Mouse (Mus musculus) lung, postnatal 0 days (tissue): ENCODE measurements at regions not wholly inside any gene's neighbourhood (a gene's known extent, or its start where the extent isn't known, plus 50 kb on each side); places are given as distances from the start of the nearest gene placed in this dataset.

Experiments
- CTCF ChIP-seq: IDR thresholded peaks from 2 replicates; pipeline ENCODE4 v1.5.1; 2016; ENCODE audit warnings: antibody characterized with exemption, mild to moderate bottlenecking
- EP300 ChIP-seq: IDR thresholded peaks from 2 replicates; pipeline ENCODE4 v1.6.1; 2016; ENCODE audit warnings: antibody characterized with exemption, mild to moderate bottlenecking, control low read depth

DNA sequence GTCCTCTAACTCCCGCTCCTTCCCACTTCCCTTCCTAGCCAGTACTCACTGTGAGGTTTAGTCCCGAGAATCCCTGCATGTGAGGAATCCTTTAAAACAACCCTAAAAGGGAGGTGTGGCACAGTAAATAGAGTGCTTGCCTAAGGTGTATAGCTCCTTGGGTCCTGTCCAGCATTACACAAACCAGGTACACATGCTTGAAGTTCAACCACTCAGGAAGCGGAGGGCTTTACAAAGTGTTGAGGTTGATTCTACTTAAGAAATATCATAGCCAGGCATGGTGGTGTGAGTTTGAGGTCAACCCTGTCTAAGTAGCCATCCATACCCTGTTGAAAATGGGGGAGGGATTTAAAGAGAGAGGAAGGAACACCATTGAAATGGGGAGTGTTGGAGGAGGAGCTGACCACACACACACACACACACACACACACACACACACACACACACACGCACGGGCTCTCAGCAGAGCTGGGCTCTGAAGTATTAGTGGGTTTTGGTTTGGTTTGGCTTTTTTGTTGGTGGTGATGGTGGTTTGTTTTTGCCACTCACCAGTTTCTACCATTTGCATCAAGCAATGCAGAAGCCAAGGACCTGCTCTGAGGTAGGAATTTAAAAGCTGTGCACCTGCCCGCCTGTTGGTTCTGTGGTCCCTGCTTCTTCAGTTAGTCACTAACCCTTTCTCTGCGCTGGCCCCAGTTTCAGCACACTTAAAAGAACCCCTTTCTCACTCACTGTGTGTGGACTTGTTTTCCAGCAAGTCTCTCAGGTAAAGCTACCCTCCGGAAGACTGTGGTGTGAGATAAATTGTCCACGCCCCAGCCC is 69.0 kb upstream of the Rpl10-ps3 start:
- TF ChIP-seq CTCF (no peak), EP300 (no peak)
